16 mouse cellular contexts compared by ENCODE assay signal in the genomic region with DNA sequence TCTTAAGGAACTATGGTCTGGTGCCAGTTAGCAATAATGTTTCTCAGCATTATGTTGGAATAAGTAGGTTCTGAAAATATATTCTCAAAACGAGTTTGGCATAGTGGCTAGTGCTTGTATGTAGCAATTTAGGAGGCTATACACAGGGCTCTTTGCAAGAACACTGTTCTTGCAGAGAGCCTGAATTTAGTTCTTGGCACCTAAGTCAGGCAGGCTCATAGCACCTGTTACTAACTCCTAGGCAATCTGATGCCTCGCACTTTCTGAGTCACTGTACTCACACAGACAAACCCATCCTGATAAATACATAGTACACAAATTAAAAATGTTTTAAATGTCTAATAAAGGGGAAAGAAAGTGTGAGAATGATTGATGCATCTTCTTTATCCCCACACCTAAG.
"Had no signal": no experiment of that assay in that cellular context is flagged by ENCODE, and none has a peak within 500 bp of the region (broad histone marks: within the 10 kb centered on the region; RNA-seq: fewer than 3 reads in every experiment).

No protein-coding gene starts in this region.

- H3K4me3 ChIP-seq: left cerebral cortex, adult 2 months; liver, embryonic 13.5 days; megakaryocyte, embryonic 14.5 days; midbrain, embryonic 10.5 days; midbrain, embryonic 13.5 days; myocyte; neural tube, embryonic 13.5 days had no signal

- H3K27ac ChIP-seq: kidney, postnatal 0 days; left cerebral cortex, adult 2 months; liver, embryonic 13.5 days; midbrain, embryonic 10.5 days; midbrain, embryonic 13.5 days; neural tube, embryonic 13.5 days had no signal

- DNase-seq: kidney, adult 2 months; kidney, postnatal 25 days; liver, embryonic 13.5 days; lung, adult 2 months; retina, postnatal 1 day; right cerebral cortex, postnatal 25 days; thymus, adult 2 months; thymus, postnatal 14 days; thymus, postnatal 4 days had no signal
